Mouse (Mus musculus) cerebellum, postnatal 10 days (tissue): ENCODE data around the gene Psmb9.

Source experiments
- DNase-seq, 2 experiments: peaks; one replicate each; pipeline ENCODE4 v3.0.0; 2021; ENCODE audit warnings: mixed read lengths in 2 of 2

Gene Psmb9

GRCm38 (mm10) chr17:34205021-34205745, 17.6 kb upstream of the Psmb9 start:
- peak; percentile 39 to 40 for DNase-seq

GRCm38 (mm10) chr17:34204303-34205010, 16.9 kb upstream of the Psmb9 start:
- DNase-seq = peak; percentile 92

- DNase-seq = no peak
Observed at GRCm38 (mm10) chr17:34203444-34203843, 15.9 kb upstream of the Psmb9 start, which contains the start of gene Tap2. TSS of gene Tap2 (plus strand) at chr17:34203527.

- DNase-seq = no peak
Observed at GRCm38 (mm10) chr17:34202760-34203442, 15.3 kb upstream of the Psmb9 start.

- DNase-seq = no peak
Observed at GRCm38 (mm10) chr17:34201506-34202055, 14.0 kb upstream of the Psmb9 start.

- DNase-seq = no peak
Observed at GRCm38 (mm10) chr17:34200772-34201505, 13.4 kb upstream of the Psmb9 start.

- DNase-seq = no peak
Observed at GRCm38 (mm10) chr17:34200047-34200446, 12.5 kb upstream of the Psmb9 start.

- no peak for DNase-seq
Observed at GRCm38 (mm10) chr17:34199050-34199619, 11.6 kb upstream of the Psmb9 start.

GRCm38 (mm10) chr17:34198521-34198912, 11.0 kb upstream of the Psmb9 start:
- no peak for DNase-seq

GRCm38 (mm10) chr17:34197904-34198520, 10.4 kb upstream of the Psmb9 start:
- peak; percentile 30 to 44 for DNase-seq

GRCm38 (mm10) chr17:34196941-34197894, 9.7 kb upstream of the Psmb9 start, which contains the start of gene Psmb8:
TSS of gene Psmb8 (plus strand) at chr17:34197721.
- peak; percentile 96 to 97 for DNase-seq

GRCm38 (mm10) chr17:34196491-34196890, 8.9 kb upstream of the Psmb9 start:
- no peak for DNase-seq

- DNase-seq = no peak
Observed at GRCm38 (mm10) chr17:34194723-34195122, 7.2 kb upstream of the Psmb9 start.

- DNase-seq = no peak
Observed at GRCm38 (mm10) chr17:34193468-34193867, 5.9 kb upstream of the Psmb9 start.

GRCm38 (mm10) chr17:34192852-34193251, 5.3 kb upstream of the Psmb9 start:
- no peak for DNase-seq

GRCm38 (mm10) chr17:34188986-34189385, 1.4 kb upstream of the Psmb9 start:
- DNase-seq = no peak

- DNase-seq = peak in 1 of 2 experiments; percentile 48
Observed at GRCm38 (mm10) chr17:34188010-34188409, 446 bp upstream of the Psmb9 start.

GRCm38 (mm10) chr17:34186885-34187260, 691 bp downstream of the Psmb9 start:
- no peak for DNase-seq

- no peak for DNase-seq
Observed at GRCm38 (mm10) chr17:34185526-34185925, 2.0 kb downstream of the Psmb9 start.

- no peak for DNase-seq
Observed at GRCm38 (mm10) chr17:34183564-34184219, 3.9 kb downstream of the Psmb9 start.
